Mouse (Mus musculus) stomach, embryonic 14.5 days (tissue): ENCODE data around the gene Triobp. TPM values are rescaled to one million over a fixed set of nuclear protein-coding genes. Genes with fewer than 3 reads are reported as not detected.
"Not testable (repeated sequence)": the region's sequence is repeated elsewhere in the genome, so short reads cannot be mapped to it uniquely, and the experiment has no call there.

Experiments used
- ATAC-seq: fragments of 200-750 bp; cut with Nextera tagmentation; 2 replicates; pipeline ENCODE4 v1.8.0; 2017; ENCODE audit warnings: low read depth, moderate TSS enrichment; ENCODE audit not compliant: insufficient number of reproducible peaks, insufficient read depth, low FRiP score
- H3K27ac ChIP-seq: fragments of 300-500 bp; sonication (generic); 2 replicates; pipeline ENCODE4 v1.5.1; 2014; ENCODE audit warnings: mild to moderate bottlenecking, low read length, moderate library complexity, mixed read lengths
- H3K27me3 ChIP-seq: fragments of 300-500 bp; sonication (generic); 2 replicates; pipeline ENCODE4 v1.6.1; 2014; ENCODE audit warnings: low read length, control low read depth, mixed read lengths; ENCODE audit not compliant: control insufficient read depth, insufficient read depth
- H3K36me3 ChIP-seq: fragments of 300-500 bp; sonication (generic); 2 replicates; pipeline ENCODE4 v1.6.1; 2014; ENCODE audit warnings: mild to moderate bottlenecking, control low read depth, low read length, moderate library complexity, mixed read lengths; ENCODE audit not compliant: control insufficient read depth, insufficient read depth
- H3K4me1 ChIP-seq: fragments of 300-500 bp; sonication (generic); 2 replicates; pipeline ENCODE4 v1.6.1; 2014; ENCODE audit warnings: low read length, control low read depth, mixed read lengths; ENCODE audit not compliant: control insufficient read depth, insufficient read depth
- H3K4me2 ChIP-seq: fragments of 300-500 bp; sonication (generic); replicated peaks from 2 replicates; pipeline ENCODE4 v1.6.1; 2014; ENCODE audit warnings: low read depth, low read length, control low read depth
- H3K4me3 ChIP-seq: fragments of 300-500 bp; sonication (generic); 2 replicates; pipeline ENCODE4 v1.5.1; 2014; ENCODE audit warnings: low read depth, low read length, control low read depth
- H3K9ac ChIP-seq: fragments of 300-500 bp; sonication (generic); replicated peaks from 2 replicates; pipeline ENCODE4 v1.6.1; 2014; ENCODE audit warnings: low read depth, mild to moderate bottlenecking, control low read depth, low read length, moderate library complexity, mixed read lengths
- H3K9me3 ChIP-seq: fragments of 300-500 bp; sonication (generic); 2 replicates; pipeline ENCODE4 v1.6.1; 2016; ENCODE audit warnings: low read depth, low read length, control low read depth; ENCODE audit not compliant: control insufficient read depth
- WGBS: fragments of 180-500 bp; shearing (Covaris S2); extraction: QIAGEN DNeasy Blood & Tissue Kit; methylation state at CpG from one replicate; pipeline ENCODE4 v1.1.7; 2014; 5-methylcytosine and 5-hydroxymethylcytosine counted together
- polyA plus RNA-seq: library from polyadenylated mRNA; unstranded; fragments of >200 nt; fragmentation: Nextera tagmentation; extraction: Ambion mirVana; gene quantifications from 2 replicates; pipeline ENCODE4 v1.2.1, GENCODE M21; 2014

Gene Triobp
- polyA plus RNA-seq, 1 experiment from 2014 or later: 50.2 TPM

GRCm38 (mm10) chr15:79006638-79007037 lies 59.1 kb downstream of the Triobp start:
- ATAC-seq: no peak
- Histone ChIP-seq H3K9me3 (no peaks in the 10 kb centered on the region), H3K4me2 (no peak overlapping the region), H3K4me1 (no peaks in the 10 kb centered on the region), H3K4me3 (no peak overlapping the region), H3K27me3 (no peaks in the 10 kb centered on the region), H3K36me3 (peaks cover 49% of the 10 kb centered on the region), H3K9ac (no peak overlapping the region), H3K27ac (no peak overlapping the region)
- 78% methylated on average over 3 of the region's 3 CpGs for WGBS

GRCm38 (mm10) chr15:79007059-79007458 lies 59.5 kb downstream of the Triobp start:
- peaks cover 45% of the 10 kb centered on the region for H3K36me3 ChIP-seq
- H3K27ac ChIP-seq: no peak overlapping the region
- no peak overlapping the region for H3K9ac ChIP-seq
- no peak for ATAC-seq
- H3K27me3 ChIP-seq: no peaks in the 10 kb centered on the region
- 90% methylated on average over 5 of the region's 5 CpGs for WGBS
- H3K4me3 ChIP-seq: no peak overlapping the region
- H3K4me1 ChIP-seq: no peaks in the 10 kb centered on the region
- H3K9me3 ChIP-seq: no peaks in the 10 kb centered on the region
- no peak overlapping the region for H3K4me2 ChIP-seq

GRCm38 (mm10) chr15:79007836-79008235 lies 60.3 kb downstream of the Triobp start:
- H3K36me3 ChIP-seq: peaks cover 38% of the 10 kb centered on the region
- not testable (repeated sequence) for H3K4me2 ChIP-seq, H3K27me3 ChIP-seq, H3K4me3 ChIP-seq, ATAC-seq, H3K9me3 ChIP-seq, H3K27ac ChIP-seq, H3K9ac ChIP-seq, H3K4me1 ChIP-seq
- WGBS: 82% methylated on average over 6 of the region's 6 CpGs

- ATAC-seq: no peak
- peaks cover 20% of the 10 kb centered on the region for H3K36me3 ChIP-seq
- WGBS: 60% methylated on average over 5 of the region's 5 CpGs
Measured at GRCm38 (mm10) chr15:79009734-79010133, 62.2 kb downstream of the Triobp start.

GRCm38 (mm10) chr15:79011550-79011949 lies 64.0 kb downstream of the Triobp start:
- no peaks in the 10 kb centered on the region for H3K4me1 ChIP-seq
- H3K4me3 ChIP-seq: no peak overlapping the region
- peaks cover 6% of the 10 kb centered on the region for H3K36me3 ChIP-seq
- H3K27ac ChIP-seq: no peak overlapping the region; the same call in 1 of the 2 replicates
- ATAC-seq: no peak
- WGBS: 51% methylated on average over 10 of the region's 10 CpGs
- no peaks in the 10 kb centered on the region for H3K9me3 ChIP-seq
- no peak overlapping the region for H3K4me2 ChIP-seq
- no peaks in the 10 kb centered on the region for H3K27me3 ChIP-seq
- no peak overlapping the region for H3K9ac ChIP-seq

More at GRCm38 (mm10) chr15:79009734-79010133, 62.2 kb downstream of the Triobp start:
- Histone ChIP-seq H3K9me3 (no peaks in the 10 kb centered on the region), H3K9ac (no peak overlapping the region), H3K4me3 (no peak overlapping the region), H3K4me1 (no peaks in the 10 kb centered on the region), H3K27me3 (no peaks in the 10 kb centered on the region), H3K4me2 (no peak overlapping the region), H3K27ac (no peak overlapping the region)

GRCm38 (mm10) chr15:79013382-79013781 lies 65.9 kb downstream of the Triobp start:
- Histone ChIP-seq H3K4me1 (0 out of 2 replicates have a peak, but pooled peaks cover 3% of the 10 kb centered on the region), H3K9me3 (no peaks in the 10 kb centered on the region), H3K4me2 (no peak overlapping the region), H3K9ac (no peak overlapping the region), H3K36me3 (no peaks in the 10 kb centered on the region), H3K27ac (no peak overlapping the region), H3K4me3 (no peak overlapping the region), H3K27me3 (no peaks in the 10 kb centered on the region)
- 65% methylated on average over 7 of the region's 7 CpGs for WGBS
- no peak for ATAC-seq

- no peak overlapping the region for H3K4me3 ChIP-seq
- ATAC-seq: no peak
- H3K27ac ChIP-seq: no peak overlapping the region
- H3K9ac ChIP-seq: no peak overlapping the region
- no peaks in the 10 kb centered on the region for H3K27me3 ChIP-seq
- no peaks in the 10 kb centered on the region for H3K9me3 ChIP-seq
- no peak overlapping the region for H3K4me2 ChIP-seq
- H3K36me3 ChIP-seq: no peaks in the 10 kb centered on the region
- H3K4me1 ChIP-seq: peaks cover 12% of the 10 kb centered on the region; the same call in 1 of the 2 replicates
- WGBS: 19% methylated on average over 4 of the region's 4 CpGs
Measured at GRCm38 (mm10) chr15:79018191-79018590, 70.7 kb downstream of the Triobp start.

- H3K9me3 ChIP-seq: no peaks in the 10 kb centered on the region
- H3K36me3 ChIP-seq: no peaks in the 10 kb centered on the region
- H3K4me1 ChIP-seq: peaks cover 12% of the 10 kb centered on the region; the same call in 1 of the 2 replicates
- H3K27ac ChIP-seq: no peak overlapping the region
- no peak overlapping the region for H3K4me3 ChIP-seq
- 53% methylated on average over 3 of the region's 3 CpGs for WGBS
- ATAC-seq: no peak
- H3K4me2 ChIP-seq: no peak overlapping the region
- no peak overlapping the region for H3K9ac ChIP-seq
- no peaks in the 10 kb centered on the region for H3K27me3 ChIP-seq
Measured at GRCm38 (mm10) chr15:79018886-79019285, 71.4 kb downstream of the Triobp start.

GRCm38 (mm10) chr15:79022671-79023230 lies 75.2 kb downstream of the Triobp start:
- Histone ChIP-seq H3K9me3 (no peaks in the 10 kb centered on the region), H3K27ac (no peak overlapping the region), H3K4me2 (no peak overlapping the region), H3K4me3 (no peak overlapping the region), H3K4me1 (peaks cover 25% of the 10 kb centered on the region; the same call in 1 of the 2 replicates), H3K27me3 (no peaks in the 10 kb centered on the region), H3K36me3 (no peaks in the 10 kb centered on the region), H3K9ac (no peak overlapping the region)
- 52% methylated on average over 10 of the region's 10 CpGs for WGBS
- ATAC-seq: no peak
